Mouse (Mus musculus) T-cell, adult 2 months (primary cell): ENCODE data around the gene Fank1.
A peak's percentile ranks its signal among the peaks of the same experiment; 100 is the strongest.

Experiments
- DNase-seq: peaks from one replicate; pipeline ENCODE4 v3.0.0; 2022; ENCODE audit warnings: low spot score

Fank1 gene

DNA sequence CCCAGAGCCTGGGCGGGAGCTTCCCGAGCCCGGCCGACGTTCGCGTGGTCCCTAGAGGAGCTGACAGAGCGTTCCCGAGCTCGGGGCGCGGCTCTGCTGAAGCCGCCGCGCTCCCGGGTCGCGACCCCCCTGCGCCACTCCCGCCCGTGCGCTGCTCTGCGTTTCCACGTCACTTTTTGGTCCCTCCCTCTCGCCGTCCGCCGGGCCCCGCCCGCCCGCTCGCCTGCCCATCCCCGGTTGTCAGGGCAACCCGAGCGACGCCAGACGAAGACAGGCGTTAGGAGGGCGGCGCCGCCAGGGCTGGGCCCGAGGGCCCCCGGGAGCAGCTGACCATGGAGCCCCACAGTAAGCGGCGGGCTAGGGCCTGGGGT is at the start of gene Fank1:
TSS of gene Fank1 (plus strand) at position 236 of the 371 bp plus-strand sequence.
- peak; percentile 82 for DNase-seq

DNA sequence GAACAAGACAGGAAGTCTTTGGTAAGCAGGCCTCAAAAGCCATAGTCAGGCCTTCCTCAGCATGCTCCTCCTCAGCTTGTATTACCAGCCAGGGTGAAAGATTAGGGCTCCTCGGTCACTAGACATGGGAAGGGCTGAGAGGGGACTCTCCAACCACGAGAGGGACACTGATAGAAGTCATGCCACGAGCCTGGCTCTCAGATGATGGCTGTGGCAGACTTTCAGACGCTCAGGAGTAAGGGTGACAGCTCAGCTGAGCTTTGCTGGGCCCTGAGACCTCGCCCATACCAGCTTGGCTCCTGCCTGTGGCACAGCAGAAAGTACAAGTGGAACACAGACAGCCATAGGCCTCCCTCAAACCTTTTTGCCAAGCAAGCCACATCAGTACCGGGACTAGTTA is 49.6 kb upstream of the Fank1 start:
- DNase-seq: no peak

DNA sequence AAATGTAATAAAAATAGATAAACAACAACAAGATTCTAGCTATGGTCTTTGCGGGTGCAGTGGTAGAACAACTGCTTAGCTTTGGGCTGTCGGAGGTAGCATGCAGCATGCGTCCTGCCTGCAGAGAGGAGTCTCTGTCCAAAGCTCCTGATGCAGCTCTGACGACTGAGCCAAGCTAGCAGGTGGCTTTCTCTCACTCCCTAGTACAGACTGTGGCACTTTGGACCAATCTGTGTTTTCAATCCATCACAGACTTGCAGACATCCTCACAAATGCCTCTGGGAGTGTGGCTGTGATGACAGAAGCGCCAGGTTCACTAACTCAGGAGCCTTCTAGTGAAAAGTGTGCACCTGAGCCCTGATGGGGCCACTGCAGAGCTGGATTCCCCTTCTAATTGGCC is 47.3 kb upstream of the Fank1 start:
- no peak for DNase-seq

DNA sequence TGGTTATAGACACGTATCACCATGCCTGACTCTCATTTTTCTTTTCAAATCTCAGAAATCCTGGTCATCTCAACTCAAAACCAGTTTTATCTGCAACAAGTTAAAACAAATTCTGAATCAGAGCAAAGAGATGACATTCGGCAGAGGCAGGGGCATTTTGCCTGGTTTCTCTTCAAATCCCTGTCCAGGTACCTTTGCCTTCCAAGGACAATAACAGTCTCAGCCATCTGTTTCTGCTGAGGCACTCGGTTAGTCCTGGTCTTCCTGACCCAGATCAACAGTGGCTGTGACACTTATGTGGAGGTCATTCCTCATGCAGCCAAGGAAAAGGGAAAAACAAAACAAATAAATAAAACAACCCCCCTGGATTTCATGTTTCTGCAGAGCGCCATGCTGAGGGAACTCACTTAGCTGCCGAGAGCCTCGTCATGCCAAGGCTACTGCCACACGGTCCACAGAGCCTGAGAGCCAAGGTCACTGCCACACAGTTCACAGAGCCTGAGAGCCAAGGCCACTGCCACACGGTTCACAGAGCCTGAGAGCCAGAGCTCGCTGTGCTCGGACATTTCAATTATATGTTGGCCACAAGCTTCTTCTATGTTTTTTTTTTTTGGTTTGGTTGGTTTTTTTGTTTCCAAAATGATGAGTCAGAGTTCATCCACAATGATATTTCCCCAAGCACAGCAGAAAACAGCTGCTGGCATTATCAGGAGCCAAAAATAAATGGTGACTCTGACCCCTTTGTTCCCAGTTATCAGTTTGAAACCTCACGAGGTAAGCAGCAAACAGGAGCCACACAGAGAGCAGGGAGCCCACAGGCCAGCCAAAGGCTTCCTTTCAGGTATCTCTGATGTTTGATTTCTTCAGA is 46.1 kb upstream of the Fank1 start:
- DNase-seq: no peak

DNA sequence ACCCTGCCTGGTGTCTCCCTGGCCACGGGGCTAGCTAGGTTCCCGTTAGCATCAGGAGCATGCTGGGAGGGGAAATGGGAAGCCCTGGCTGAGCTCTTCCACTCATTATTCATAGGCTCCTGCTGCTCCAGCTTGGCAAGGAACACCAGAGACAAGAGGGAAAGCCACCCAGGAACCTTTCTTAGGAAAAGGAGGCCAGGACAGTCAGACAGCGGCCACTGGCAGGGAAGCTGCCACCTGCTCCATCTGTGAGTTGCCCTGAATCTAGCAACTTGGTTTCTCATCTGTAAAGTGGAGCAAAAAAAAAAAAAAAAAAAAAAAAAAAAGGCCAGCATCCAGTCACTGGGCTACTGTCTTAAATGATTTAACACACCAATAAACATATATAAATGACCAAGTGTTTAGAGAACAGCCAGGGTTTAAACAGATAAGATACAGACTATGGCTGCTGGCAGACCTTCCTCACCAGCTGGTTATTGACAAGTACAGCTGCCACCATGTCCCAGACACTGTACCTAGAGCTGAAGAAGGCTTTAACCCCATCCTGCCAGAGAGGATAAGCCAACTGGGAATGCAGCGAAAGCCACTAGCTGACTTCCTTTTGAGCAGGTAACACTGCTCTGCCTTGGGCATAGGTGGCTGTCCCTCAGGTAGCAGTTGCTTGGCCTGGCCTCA is 44.6 kb upstream of the Fank1 start:
- no peak for DNase-seq

DNA sequence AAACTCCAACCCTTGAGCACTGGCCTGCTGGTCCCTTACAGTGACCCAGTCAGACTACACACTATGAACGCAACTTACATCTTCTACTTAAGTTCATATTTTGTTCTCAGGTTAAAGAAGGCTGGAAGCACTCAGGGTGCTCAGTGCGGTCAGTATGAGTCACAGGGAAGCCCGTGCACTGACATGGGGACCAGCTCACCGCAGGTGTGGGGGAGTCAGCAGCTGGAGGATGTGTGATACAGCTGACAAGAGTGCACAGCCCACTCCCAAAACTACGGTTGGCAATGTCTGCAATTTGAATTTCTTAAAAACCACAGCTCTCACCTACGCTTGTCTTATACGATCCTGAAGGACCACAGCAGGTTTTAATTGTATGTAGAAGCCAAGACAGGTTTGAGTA is 36.1 kb upstream of the Fank1 start:
- no peak for DNase-seq

DNA sequence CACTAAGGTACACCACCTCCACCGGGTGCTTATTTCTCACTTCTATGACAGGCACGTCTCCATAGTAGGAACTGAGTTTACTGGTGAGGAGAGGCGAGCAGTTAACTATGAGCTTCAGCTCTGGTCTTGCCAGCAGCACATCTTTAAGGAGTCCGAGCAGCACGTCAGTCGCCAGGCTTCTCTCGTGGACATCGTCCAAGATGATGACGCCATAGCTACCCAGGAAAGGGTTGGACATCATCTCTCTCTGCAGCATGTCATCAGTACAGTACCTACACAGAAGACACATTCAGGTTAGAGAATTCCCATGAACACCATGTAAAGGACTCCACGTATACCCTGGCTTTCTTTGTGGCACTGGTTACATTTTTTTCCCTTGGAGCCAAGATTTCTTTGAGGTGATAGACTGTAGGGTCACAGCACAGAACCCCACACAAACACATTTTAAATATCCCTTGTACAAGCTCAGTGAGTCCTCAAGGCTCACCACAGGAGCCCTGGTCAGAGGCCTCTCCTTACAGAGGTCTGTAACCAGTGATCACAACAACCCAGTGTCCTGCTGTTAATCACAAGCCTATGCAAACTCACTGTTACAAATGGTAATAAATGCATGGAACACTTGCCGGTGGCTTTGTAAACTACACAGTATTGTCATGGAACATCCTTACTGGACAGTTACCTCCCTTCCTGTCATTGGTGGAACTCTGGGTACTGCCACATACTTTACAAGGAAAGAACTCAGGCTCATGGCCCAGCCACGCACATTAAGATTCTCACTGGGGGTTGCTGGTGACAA is 33.9 kb upstream of the Fank1 start:
- DNase-seq: no peak

DNA sequence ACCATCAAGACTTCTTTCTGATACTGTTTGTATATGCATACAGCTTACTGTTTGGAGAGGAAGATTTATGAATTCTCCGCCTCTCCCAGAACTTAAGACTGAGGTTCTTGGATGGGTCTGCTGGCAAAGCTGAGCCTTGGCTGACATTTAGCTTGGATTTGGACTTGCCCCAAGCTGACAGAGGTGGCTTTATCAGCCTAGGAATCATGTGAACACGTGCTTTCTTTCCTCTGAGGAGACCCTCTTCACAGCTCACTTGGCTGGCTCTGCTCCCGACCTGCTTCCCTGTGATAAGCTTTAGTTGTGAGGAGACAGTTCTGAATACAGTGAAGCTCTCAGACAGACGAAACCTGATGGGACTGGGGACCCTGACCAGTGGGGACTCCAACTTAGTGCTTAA is 33.0 kb upstream of the Fank1 start:
- no peak for DNase-seq

DNA sequence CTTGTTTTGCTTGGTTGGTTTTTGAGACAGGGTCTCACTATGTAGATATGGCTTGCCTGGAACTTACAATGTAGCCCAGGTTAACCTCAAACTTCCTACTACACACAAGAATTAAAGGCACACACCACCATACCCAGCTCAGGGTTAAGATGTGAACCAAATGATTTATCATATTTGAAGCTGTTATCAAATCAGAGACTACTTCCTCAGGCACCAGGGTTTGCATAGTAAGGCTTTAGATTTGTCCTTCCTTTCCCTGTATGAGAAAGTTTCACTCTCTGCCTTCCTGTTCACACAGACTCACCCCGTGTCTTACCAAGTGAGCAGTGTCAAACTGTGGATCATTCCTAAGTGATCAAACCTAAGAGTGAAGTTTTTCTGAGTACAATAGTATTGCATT is 32.5 kb upstream of the Fank1 start:
- DNase-seq: no peak

DNA sequence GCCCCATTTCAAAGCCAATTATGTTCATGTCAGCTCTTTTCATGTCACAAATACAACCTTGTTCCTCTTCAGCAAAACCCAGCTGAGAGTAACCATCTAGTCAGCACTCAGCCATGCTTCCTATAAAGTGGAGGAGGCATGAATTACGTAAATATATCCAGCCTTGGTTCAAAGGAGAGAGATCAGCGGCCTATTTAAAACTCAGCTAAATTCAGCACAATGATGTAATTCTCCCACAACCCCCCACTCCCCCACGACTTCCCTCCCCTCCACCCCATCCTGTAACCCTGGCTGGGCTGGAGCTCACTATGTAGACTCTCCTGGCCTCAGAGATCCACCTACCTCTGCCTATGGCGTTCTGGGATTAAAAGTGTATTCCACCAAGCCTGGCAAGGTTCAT is 32.0 kb upstream of the Fank1 start:
- DNase-seq: no peak

DNA sequence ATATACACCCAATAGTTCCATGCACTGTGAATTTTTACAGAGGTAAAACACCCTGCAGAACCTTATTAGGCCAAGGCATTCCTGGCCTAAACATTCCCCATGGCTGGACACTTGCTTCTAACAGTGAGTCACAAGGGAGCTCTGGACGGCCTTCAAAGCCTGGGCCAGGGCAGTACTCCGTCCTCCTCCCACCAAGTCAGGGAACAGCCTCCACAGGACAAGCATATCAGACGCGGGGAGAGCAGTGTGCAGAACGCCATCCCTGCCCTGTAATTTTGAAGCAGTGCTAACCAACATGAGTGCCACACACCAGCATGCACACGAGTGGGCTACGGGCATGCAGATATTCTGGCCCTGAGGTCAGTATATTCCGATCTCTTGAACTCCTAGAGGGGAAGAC is 29.3 kb upstream of the Fank1 start:
- DNase-seq: no peak

DNA sequence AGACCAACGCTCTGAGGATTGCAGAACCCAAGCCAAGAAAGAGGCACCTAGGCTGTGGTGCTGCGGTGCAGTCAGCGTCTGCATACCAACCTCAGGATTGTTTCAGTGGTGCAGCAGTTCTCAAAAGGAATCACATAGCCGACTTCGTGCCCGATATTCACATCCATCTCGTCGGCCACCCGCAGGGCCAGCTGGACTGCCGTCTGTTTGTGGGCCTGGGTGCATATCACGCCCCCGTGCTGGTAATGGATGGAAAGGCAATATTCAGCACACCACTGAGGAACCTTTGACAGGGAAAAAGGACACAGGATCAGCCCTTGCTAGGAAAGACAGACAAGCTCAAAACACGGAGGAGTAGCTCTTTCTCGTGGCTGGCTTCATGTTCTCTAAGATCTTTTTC is 27.9 kb upstream of the Fank1 start:
- no peak for DNase-seq

DNA sequence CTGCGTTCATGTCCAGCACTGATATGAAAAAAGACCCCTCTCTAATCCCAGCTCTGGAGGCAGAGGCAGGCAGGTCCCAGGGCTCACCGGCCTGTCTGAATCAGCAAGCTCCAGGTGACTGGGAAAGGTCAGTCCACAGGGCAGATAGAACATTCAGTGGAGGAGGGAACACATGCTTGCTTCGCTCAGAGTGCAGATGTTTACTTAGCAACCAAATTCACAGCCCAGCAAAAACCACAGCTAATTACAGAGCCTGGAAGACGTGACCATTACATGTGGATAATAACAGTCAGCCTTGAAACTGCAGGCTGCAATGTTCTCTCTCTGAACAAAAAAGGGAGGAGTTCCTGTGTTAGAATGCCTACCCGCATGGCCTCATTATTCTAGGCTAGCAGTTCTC is 26.0 kb upstream of the Fank1 start:
- no peak for DNase-seq

DNA sequence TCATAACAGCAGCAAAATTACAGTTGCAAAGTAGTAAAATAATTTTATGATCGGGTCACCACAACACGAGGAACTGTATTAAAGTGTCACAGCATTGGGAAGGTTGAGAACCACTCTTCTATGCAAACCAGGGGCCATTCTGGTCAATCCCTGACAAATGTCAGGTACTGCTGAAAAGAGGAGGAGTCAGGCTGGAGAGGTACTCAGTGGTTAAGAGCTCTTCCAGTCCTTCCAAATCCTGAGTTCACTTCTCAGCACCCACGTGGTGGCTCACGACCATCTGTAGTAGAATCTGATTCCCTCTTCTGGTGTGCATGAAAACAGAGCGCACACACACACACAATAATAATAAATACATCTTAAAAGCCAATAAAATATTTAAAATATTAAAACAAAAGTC is 25.5 kb upstream of the Fank1 start:
- no peak for DNase-seq

DNA sequence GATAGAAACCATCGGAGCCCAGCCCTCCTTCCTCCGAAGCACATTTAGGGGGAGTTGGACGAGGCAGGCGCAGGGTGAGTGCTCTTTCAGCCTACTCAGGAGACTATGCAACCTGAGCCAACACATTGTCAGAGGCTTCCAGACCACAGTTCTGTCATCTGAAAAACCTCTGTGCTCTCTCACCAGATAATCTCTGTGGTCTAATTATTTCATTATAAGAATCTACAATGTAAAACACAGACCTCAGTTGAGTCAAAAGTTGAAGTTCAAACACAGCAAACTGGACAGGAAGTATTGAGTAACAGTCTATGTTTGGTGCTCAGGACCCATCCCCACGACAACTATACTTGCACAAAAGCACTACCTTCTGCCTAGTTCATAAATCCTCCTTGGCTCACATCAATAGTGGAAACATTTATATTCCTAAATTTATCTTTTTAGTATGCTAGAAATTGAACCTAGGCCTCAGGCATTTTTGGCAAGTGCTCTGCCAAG is 18.7 kb upstream of the Fank1 start:
- no peak for DNase-seq

DNA sequence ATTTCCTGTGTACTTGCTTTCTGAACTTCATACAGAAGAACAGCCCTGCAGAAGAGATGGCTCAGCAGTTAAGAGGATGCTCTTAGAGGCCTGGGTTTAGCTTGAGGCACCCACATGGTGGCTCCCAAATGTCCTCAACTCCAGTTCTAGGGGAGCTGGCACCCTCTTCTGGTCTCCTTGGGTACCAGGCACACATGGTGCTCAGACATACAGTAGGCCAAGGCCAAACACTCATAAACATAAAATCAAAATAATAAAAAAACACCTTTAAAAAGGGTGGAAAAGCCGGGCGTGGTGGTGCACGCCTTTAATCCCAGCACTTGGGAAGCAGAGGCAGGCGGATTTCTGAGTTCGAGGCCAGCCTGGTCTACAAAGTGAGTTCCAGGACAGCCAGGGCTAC is 17.9 kb upstream of the Fank1 start:
- DNase-seq: no peak

DNA sequence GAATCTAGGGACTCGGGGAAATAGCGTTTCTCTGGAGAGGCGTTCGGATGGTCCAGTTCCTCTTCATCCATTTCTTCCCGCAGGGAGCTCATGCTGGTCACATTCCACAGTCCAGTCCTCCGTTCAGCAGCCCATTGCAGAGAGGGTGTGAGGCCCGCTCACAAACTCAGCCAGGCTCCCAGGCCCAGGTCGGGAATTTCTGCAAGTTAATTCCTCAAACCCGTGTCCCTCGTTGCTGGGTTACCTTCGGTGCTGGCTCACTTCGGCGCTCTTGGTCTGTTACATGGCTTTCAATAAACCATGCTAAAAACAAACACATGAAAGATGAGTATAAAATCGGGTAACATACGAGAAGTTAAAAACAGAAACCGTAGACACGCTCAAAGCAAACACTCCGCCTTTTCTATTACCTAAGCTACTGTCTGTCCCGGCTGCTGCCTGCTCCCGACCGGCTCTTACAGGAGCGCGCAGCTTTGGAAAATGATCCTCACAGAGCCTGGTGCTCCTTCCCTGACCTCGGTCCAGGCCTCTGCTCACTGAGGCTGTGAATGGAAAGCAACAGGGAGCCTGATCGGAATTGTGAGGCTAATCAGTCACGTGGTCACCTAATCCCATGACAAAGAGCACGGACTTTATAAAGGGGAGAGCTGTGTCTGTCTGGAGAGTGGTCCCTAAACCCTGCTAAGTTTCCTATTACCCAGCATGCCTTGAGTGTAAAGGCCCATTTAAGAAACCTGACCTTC is 16.9 kb upstream of the Fank1 start:
- DNase-seq: no peak

DNA sequence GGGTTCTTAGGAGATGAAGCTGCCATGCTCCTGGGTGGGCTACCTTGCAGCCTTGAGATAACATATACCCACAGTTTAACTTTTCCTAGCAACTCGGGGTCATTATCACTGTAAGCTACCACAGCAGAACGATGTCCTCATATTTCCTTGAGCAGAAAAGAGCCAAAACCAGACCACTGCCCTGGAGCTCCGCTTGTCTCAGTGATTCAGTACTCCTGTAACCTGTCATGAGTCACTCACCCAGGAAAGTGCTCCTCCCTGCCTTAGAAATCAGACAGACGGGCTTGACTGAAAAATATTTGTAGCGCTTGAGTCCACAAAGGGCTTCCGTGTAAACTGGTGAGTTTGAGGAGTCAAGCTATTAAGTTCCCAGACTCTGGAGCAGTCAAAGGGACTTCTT is 14.0 kb upstream of the Fank1 start:
- no peak for DNase-seq

DNA sequence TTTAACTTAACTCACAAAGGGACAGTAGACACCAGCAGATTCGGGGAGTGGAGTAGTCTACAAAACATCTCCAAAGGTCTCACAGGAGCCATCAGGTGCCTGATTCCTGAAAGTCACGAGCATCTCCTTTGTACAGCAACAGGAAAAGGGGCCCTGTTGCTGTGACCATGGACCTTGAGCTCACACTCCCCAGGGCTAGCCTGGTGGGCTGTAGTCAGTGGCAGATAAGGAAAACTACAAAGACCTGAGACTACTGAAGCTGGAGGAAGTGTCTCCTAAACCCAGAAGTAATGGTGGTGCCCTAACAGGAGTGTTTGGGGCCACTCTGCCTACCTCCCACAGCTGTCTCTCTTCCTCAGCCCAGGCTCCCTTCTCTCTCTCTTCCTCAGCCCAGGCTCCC is 12.2 kb upstream of the Fank1 start:
- DNase-seq: no peak

DNA sequence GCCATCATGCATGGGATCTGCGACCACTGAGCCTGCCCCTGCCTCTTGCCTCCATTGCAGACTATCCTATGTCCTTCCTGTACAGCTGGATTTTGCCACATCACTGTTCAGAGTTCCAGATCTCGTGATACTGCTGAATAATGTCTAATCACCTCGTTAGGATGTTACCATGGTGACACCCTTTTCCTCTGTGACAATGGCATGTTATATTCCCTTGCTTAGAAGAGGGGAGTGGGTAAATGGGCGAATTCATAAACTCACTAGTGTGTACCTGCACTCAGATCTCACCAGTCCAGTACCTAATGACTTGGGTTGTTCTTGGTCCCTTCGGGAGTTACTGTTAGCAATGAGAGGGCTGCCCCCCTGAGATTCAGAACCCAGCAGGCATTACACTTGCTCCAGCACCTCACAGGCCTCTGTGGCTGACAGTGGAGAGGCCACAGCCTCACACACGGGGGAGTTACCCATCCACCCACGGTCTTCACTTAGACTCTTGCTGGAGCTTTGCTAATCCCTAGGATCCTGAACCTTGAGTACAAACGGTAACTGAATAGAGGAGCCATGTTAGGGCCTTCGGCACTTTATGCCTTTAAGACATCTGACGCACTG is 11.3 kb upstream of the Fank1 start:
- DNase-seq: no peak

DNA sequence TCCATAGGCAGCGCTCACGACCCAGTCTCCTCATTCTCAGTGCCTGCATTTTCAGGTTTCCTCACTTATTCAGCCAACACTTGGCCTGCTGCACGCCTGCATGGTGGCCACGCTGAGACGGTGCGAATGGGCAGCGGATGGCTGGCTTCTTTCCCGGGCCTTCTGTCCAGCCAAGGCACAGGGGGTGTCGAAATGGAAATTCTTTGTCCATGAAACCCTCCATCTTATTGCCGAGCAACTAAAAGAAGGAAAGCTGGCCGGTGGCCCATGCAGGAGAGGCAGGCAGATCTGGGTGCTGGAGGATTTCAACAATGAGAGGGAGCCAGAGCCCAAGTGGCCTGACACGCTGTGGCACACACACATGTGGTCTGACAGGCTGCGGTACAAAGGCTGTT is 10.8 kb upstream of the Fank1 start:
- DNase-seq: no peak

DNA sequence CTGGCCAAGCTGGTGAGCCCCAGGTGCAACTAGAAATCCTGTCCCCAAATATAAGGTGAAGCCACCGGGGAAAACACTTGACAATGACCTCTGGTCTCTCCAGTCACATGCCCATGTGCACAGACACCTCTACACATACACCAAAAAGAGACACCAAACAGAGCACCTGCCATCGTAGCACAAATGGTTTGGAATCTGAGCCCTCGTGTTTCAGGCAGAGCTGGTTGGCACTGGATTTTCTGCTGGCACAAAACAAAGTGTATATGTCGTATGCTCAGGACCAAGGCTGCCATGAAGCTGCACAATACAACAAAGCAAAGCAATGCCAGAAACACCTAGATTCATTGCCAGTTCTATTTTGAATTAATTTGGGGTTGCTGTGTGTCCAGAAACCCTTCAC is 8.6 kb upstream of the Fank1 start:
- no peak for DNase-seq
